Comparison of ENCODE assay signal across 7 mouse cellular contexts in genomic region chr3:159782222-159782844, GRCm38 (mm10). TPM values are rescaled to one million over a fixed set of nuclear protein-coding genes. Genes with fewer than 3 reads are reported as not detected.
A peak's percentile ranks its signal among the peaks of the same experiment; 100 is the strongest.
DNase-seq lines count a peak whose midpoint lies in the region; ATAC-seq lines count a peak whose summit lies in the region.

No protein-coding gene starts in this region.

- H3K4me3 ChIP-seq in forebrain, embryonic 10.5 days = peak overlapping the region; percentile 22; the same call in 1 of the 2 replicates
- H3K4me3 ChIP-seq in limb, embryonic 12.5 days (replicated peaks) = no peak overlapping the region

- H3K4me1 ChIP-seq in forebrain, embryonic 10.5 days = peaks cover 29% of the 10 kb centered on the region
- H3K4me1 ChIP-seq in limb, embryonic 12.5 days (replicated peaks) = 0 out of 2 replicates have a peak, but pooled peaks cover 5% of the 10 kb centered on the region

- WGBS in forebrain, embryonic 10.5 days = 5% methylated on average over 13 of the region's 13 CpGs
- 4% methylated on average over 13 of the region's 13 CpGs for WGBS in limb, embryonic 12.5 days

- no peaks in the 10 kb centered on the region for H3K9me3 ChIP-seq in forebrain, embryonic 10.5 days
- H3K9me3 ChIP-seq in limb, embryonic 12.5 days = no peaks in the 10 kb centered on the region

- ATAC-seq in limb, embryonic 12.5 days (ENCODE audit: insufficient number of reproducible peaks, insufficient read depth, low FRiP score, low TSS enrichment, low read depth) = 0 out of 2 replicates have a peak, but pooled peaks have one; percentile 56
- no peak for ATAC-seq in granulocyte monocyte progenitor cell, adult 5-6 weeks (replicated peaks; ENCODE audit: poor library complexity, severe bottlenecking)

- no peaks in the 10 kb centered on the region for H3K36me3 ChIP-seq in forebrain, embryonic 10.5 days (replicated peaks)
- no peaks in the 10 kb centered on the region for H3K36me3 ChIP-seq in limb, embryonic 12.5 days

- H3K27me3 ChIP-seq in forebrain, embryonic 10.5 days (ENCODE audit: poor library complexity, severe bottlenecking) = peaks cover 74% of the 10 kb centered on the region
- H3K27me3 ChIP-seq in limb, embryonic 12.5 days = peaks cover 10% of the 10 kb centered on the region; the same call in 1 of the 2 replicates

- H3K27ac ChIP-seq in forebrain, embryonic 10.5 days = peak overlapping the region; percentile 53
- H3K27ac ChIP-seq in limb, embryonic 12.5 days = no peak overlapping the region

- peak; percentile 4 for DNase-seq in right cerebral cortex, postnatal 4 days
- no peak for DNase-seq in right cerebral cortex, postnatal 36 days (ENCODE audit: low spot score in 2 of 2)
- DNase-seq in forebrain, embryonic 10.5 days (ENCODE audit: extremely low spot score, low spot score) = peak; percentile 83
- DNase-seq in yolk sac, embryonic 10.5 days (ENCODE audit: low spot score) = peak; percentile 15
- DNase-seq in adipocyte (ENCODE audit: low spot score) = no peak

- no peak overlapping the region for H3K9ac ChIP-seq in limb, embryonic 12.5 days (replicated peaks)

- H3K4me2 ChIP-seq in limb, embryonic 12.5 days = peak overlapping the region; percentile 33

RNA-seq across cellular contexts. Expression of gene Wls, which starts 57.1 kb away (rescaled TPM):
- 111 and 114 TPM in 2 replicates for polyA plus RNA-seq in forebrain, embryonic 10.5 days (2016; fragmentation: Nextera tagmentation; extraction: Ambion mirVana)
- polyA plus RNA-seq in limb, embryonic 12.5 days (2016; fragmentation: Nextera tagmentation; extraction: Ambion mirVana) = 165 and 166 TPM in 2 replicates
- 82.5 and 84.1 TPM in 2 replicates for total RNA-seq in granulocyte monocyte progenitor cell, adult 5-6 weeks (2014; fragmentation: Nextera tagmentation)
- 70.5 and 91.4 TPM in 2 replicates for total RNA-seq in granulocyte monocyte progenitor cell, adult 5-6 weeks (2017)

Comparison
In these comparisons a context has a peak if more than half of its experiments do, and no peak if none do; other contexts are left out.
1. DNase-seq: peak in right cerebral cortex, postnatal 4 days (single experiment), forebrain, embryonic 10.5 days (single experiment) and yolk sac, embryonic 10.5 days (single experiment); none in right cerebral cortex, postnatal 36 days (0 of 2) and adipocyte (single experiment).